Mouse (Mus musculus): ENCODE results near the gene Ltbp1. TPM values are rescaled to one million over a fixed set of nuclear protein-coding genes. Genes with fewer than 3 reads are reported as not detected.

Ltbp1 gene
- total RNA-seq, 2 experiments from 2014 or later = 8.2 to 8.4 TPM

DNA sequence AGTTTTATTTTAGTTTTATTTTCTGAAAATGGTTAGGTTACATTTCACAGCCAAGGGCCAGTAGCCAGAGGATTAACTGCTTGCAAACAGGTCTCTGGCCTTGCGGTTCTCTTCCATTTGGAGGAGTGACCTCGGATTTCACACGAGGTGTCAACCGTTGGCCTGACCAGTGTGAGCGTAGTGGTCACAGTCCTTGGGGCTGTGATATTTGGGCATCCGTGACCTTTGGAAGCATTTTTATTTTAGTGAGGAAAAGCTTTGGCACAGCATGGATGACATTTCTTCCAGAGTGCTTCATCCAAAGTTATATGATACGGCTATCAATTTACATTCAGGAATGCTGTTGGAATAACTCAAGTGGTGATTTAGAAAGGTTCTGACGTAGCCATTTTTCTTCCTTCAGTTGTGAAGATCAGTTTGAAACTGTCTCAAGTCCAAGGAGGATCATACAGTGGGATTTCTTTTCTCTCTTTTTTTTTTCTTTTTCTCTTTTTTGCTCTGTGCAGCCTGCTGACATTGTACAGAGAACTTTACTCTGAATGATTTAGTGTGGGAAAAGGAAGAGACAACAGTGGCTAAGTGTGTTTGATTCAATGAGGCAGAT, 44.1 kb downstream of the Ltbp1 start:
- intact Hi-C loops (cut with DNase I) = no loop called here
- no peak for DNase-seq (ENCODE audit: low spot score in 2 of 2)

DNA sequence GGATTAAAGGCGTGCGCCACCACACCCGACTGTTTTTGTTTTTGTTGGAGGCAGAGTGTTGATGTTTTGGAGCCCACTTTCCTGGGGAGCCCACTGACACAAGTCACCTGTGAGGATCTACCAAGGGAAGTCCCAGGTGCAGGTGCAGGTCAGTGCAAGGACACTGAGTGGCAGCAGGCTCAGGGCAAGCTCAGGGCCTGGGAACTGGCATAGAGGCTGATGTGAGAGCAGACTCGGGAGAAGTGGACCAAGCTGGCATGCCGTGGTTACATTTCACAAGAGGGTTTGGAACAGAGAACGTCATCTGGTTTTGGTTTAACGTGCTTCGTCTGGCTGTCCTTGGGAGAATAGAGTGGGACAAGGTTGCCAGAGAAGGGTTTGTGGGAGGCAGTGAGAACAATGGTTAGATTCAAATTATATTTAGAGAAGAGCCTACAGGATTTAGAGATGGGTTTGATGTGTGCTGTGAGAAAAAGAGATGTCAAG, 46.1 kb downstream of the Ltbp1 start:
- no peak for DNase-seq (ENCODE audit: low spot score in 2 of 2)
- intact Hi-C loops (cut with DNase I) = no loop called here

DNA sequence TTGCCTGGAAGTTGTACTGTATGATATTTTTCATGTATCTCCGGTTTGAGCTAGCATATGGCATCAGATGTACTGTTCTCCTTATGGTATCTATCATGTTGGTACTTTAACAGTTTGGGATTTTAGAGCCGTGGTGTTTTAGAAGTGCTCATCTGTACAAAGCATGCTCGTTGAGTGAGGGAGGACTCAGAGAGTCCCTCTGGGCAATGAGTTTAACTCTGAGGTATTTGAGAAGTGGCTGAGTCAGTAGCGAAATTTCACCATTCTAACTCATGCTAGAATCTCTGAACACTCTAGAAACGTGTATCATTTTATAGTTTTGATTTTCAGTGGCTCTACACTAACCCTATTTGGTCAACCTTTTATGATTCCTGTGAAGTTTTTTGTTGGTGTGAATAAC, 49.9 kb downstream of the Ltbp1 start:
- intact Hi-C loops (cut with DNase I) = no loop called here
- no peak for DNase-seq (ENCODE audit: low spot score in 2 of 2)

DNA sequence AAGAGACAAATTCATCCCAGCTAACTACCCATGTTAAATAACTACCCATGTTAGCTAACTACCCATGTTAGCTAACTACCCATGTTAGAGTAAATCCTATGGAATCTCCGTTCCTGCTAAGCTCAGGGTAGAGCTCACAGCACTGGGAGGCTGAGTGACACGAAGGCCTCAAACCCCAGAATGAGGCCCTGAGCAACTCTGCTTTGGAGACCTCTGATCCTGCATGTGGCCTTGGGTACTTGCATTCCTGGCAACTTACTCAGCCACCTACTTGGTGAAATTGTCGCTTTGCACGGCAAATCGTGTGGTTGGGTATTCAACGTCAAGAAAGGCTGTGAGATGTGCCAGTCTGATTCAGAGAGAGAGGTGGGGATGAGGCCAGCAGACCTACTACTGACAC, 50.6 kb downstream of the Ltbp1 start:
- intact Hi-C loops (cut with DNase I) = no loop called here
- no peak for DNase-seq (ENCODE audit: low spot score in 2 of 2)

DNA sequence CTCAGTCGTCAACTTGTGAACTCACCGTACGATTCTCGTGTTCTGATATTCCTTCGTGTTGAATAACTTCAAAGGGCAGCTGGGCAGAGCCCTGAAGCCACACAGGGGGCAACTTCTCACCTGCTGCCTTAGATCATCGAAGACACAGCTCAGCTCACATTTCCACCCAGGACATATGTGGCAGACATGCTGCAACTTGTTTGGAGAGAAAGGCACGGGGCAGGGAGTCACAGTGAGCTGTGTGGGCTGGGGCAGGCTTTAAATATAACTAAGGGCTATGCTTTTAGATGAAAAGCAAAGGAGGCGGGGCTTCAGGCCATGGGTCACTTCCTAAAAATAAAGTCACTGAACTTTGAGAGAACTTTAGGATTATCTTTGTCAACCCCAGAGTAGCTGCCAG, 51.3 kb downstream of the Ltbp1 start:
- DNase-seq (ENCODE audit: low spot score in 2 of 2) = no peak
- intact Hi-C loops (cut with DNase I) = no loop called here

DNA sequence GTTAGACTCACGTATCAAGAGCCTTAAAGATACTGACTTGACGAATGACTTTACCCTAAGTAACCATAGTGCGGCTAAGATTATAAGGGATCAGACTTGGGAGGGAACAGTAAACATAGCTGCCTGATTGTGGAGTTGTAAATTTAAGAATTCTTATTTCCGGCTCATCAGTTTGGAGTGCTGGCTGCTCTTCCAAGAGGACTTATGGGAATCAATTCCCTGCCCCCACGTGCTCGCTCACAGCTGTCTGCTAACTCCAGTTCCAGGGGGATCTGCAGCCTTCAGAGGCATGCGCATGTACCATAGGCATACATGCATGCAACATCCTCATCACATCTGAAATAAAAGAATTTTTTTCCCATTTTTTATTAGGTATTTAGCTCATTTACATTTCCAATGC, 61.0 kb downstream of the Ltbp1 start:
- DNase-seq (ENCODE audit: low spot score in 2 of 2) = no peak
- intact Hi-C loops (cut with DNase I) = no loop called here

DNA sequence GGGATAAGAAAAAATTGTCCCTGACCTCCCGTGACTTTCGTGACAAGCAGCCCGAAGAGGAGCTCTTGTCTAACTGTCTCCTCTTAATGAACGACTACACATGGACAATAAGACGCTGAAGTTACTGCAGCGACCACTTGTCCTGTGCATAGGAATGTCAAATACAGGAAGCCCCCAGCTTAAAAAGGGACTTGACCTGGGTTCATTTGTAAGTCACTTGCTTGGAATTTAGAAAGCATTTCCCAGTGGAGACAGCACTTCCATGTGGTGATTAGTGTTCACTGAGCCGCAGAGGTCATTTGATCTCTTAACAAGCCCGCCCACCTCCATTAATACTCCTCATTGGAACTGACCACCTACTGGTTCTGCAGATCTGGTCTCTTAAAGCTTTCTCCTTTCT, 61.9 kb downstream of the Ltbp1 start:
- DNase-seq (ENCODE audit: low spot score in 2 of 2) = no peak
- intact Hi-C loops (cut with DNase I) = no loop called here

DNA sequence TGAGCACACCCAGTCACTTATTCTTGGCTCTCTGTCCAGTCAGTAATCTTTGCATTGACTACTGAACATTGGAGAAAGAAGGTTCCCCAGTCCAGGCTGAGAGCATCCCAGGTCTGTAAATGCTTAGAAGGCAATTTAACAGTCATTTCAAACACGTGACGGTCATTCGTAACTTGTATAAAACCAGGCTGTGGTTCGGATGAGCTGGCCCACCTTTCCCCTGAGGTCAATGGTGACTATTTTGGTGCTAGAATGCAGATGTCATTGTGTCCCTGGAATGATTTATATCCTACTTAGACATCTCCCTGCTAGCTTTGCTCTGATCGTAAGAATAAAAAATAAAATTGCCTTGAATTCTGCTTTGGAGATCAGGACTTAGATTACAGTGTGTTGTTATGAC, 63.9 kb downstream of the Ltbp1 start:
- intact Hi-C loops (cut with DNase I) = loop anchor here (2.0 kb wide), 1 partner anchor 60 kb away; no protein-coding TSS in a partner anchor
- no peak for DNase-seq (ENCODE audit: low spot score in 2 of 2)

DNA sequence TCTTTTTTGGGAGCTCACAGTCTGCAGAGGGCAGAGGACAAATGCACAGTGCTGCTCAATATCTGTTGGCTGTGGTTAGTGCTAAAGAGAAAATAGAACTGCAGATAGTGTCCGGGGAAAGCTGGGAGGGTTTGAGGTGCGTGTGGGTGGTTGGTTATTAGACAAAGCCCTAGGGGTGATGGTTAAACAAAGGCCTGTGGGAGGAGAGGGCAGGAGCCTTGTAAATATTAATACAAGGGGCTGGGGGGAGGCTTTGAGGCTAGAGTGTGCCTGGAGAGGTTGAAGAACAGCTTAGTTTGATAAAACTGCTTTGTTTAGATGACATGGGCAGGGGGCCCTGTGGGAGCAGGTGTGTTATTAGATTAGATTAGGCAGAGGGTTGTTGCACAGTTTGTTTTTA, 65.8 kb downstream of the Ltbp1 start:
- intact Hi-C loops (cut with DNase I) = no loop called here
- no peak for DNase-seq (ENCODE audit: low spot score in 2 of 2)

DNA sequence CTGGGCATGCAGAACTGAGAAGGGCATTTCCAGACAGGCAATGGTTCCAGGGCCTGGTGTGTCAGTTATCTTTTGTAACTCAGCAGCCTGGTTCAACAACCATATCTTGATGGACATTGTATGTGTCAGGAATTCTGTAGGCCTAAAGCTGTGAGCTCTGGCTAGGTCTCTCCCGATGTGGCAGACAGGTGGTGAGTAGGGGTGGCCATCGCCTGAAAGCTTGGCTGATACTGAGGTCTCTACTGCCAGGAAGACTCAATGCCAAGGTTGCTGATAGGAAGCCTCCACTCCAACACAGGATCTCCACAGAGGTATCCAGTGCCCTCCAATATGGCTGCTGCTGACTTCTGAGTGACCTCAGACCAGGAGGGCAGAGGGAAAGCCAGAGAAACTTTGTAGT, 66.4 kb downstream of the Ltbp1 start:
- no peak for DNase-seq (ENCODE audit: low spot score in 2 of 2)
- intact Hi-C loops (cut with DNase I) = no loop called here

DNA sequence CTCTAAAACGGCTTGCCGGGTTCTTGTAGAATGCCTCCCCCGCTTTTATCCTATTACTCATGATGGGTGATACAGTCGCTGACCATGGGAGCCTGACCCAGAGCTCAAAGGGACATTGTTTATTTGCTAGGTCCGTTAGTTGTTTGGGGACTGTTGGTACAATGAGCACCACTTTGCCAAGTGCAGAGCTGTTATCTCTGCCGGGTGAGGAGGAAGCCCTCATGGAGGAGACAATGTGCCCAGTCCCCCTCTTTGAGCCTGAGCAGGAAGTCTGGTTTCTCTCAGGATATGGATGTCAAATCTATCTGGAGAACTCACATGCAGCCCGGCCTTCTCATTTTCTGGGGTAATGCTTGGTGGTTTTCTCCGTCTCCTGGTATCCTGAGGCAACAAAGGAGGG, 68.5 kb downstream of the Ltbp1 start:
- no peak for DNase-seq (ENCODE audit: low spot score in 2 of 2)
- intact Hi-C loops (cut with DNase I) = no loop called here

DNA sequence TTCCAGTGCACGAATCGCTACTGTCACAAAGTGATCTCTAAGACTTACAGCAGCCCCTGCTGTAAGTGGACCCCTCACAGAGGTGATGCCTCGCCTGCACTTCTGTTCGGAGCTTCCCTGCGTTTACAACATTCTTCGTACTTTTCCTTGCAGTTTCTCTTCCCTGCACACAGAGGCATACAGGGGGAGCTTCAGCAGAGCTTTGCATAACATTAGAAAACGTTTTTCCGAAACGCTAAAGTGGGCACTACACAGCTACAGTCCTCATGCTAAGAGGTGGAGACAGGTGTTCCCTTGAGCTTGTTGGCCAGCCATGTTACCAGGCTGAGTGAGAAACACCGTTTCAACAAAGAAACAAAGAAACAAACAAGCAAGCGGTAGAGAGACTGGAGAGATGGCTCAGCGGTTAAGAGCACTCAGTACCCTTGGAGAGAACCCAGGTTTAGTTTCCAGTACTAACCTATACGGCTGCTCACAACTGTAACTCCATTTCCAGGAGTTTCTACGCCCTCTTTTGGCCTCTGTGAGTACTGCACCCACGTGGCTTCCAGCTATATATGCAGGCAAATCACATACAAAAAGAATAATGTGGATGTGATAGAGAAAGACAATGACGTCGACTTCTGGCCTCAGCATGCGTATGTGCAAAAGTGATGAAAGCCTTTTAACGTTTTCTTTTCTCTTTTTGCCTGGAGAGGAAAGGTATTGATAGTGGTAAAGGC, 69.8 kb downstream of the Ltbp1 start:
- intact Hi-C loops (cut with DNase I) = no loop called here
- DNase-seq (ENCODE audit: low spot score in 2 of 2) = peak in 1 of 2 experiments; percentile 22

DNA sequence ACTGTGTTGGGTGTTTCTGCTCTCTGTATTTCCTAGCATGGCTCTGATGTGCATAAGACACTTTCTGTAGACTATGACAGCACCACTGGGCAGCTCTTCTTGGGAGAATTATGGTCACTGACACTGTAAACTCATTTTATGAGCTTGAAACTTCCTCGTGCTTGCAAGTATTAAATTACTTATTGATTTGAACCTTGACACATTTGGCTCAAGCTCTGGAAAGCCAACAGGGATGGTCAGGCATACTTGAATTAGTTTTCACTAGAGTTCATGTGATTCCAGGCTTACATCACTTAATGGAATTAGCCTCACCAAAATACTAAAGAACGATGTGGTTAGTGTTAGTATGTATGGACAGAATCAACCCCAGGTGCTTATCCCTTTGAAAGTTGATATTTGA, 76.0 kb downstream of the Ltbp1 start:
- intact Hi-C loops (cut with DNase I) = loop anchor here (10.0 kb wide), 1 partner anchor 303 kb away; no protein-coding TSS in a partner anchor
- DNase-seq (ENCODE audit: low spot score in 2 of 2) = no peak

DNA sequence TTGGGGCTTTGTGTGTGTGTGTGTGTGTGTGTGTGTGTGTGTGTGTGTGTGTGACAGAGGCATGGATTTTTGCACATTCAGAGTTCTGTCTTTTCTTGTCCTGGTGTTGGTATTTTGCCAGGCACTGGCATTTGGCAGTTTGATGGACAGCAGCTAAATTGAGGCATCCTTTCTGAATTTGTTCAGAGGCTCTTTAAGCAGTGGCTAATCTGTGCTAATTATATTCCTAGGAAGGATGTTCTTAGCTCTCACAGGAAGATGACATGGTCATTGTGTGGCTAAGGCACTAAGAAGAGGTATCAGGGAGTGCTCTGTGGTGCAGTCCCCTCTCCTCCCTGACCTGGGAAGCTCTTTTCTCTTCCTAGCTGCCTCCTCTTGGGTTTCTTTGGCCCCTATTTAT, 77.1 kb downstream of the Ltbp1 start:
- no peak for DNase-seq (ENCODE audit: low spot score in 2 of 2)
- intact Hi-C loops (cut with DNase I) = loop anchor here (10.0 kb wide), 1 partner anchor 302 kb away; no protein-coding TSS in a partner anchor

DNA sequence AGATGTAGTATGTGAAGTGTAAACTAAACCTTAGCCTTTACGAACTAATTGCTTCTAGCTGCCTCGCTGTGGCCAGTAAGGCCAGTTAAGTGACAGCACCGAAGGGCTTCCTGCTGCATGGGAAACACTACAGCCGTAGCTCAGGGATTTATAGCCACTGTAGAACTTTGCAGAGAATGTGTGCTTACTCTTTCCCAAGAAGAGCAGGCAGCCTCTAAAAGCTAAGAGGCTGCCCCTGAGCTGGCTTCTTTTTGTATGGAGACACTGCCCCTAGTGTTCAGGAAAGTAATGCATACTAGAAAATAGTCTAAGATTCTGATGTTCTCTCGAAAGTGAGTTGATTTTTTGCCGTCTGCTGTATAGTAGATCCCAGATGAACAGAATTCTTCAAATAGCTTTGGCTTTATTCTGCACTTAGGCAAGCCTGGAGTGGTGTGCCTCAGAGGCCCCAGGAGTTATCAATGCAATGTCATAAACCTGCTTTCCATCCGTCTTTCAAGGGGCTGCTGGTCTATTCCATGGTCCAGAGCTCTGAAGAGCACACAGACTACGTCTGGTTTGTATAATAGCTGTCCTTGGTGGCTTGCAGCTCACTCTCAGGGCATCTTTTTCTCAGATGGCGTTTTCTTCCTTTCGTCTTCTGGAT, 82.1 kb downstream of the Ltbp1 start:
- intact Hi-C loops (cut with DNase I) = loop anchor here (5.0 to 10.0 kb wide), 3 partner anchors 275 to 450 kb away; no protein-coding TSS in a partner anchor

DNA sequence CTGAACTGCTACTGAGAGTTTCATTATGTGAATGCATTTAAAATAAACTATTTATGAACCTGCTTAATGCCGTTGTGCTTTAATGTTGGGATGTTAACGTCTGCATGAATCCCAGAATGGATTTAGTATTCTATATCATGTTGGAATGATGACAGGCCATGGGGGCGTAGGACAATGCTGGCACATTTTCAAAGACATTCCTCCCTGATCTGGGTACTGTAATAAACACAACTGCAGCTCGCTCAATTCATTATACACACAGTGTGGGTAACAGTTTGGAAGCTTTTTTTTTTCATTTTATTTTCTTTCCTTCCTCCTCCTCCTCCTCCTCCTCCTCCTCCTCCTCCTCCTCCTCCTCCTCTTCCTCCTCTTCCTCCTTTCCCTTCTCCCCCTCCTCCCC, 82.9 kb downstream of the Ltbp1 start:
- no peak for DNase-seq (ENCODE audit: low spot score in 2 of 2)
- intact Hi-C loops (cut with DNase I) = loop anchor here (5.0 to 10.0 kb wide), 3 partner anchors 276 to 449 kb away; no protein-coding TSS in a partner anchor

More for the DNA sequence above, 82.1 kb downstream of the Ltbp1 start:
- DNase-seq (ENCODE audit: low spot score in 2 of 2) = peak in 1 of 2 experiments; percentile 10

DNA sequence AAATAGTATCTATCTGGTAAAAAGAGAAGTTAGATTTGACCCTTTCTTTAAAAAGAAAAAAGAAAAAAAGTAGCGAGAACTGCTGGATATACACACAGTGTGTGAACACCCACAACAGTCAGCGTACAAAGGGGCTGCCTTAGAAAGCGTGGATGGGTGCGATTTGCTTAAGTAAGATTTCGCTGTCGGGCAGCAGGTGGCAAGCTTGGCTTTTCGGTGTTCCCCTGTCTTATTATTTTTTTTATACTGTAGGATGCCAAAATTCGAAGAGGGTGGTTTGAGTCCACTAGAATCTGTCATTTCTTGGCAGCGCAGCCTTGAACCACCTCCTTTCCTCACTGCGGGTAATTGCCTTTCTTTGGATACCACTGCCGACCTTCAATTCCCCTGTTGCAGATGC, 83.4 kb downstream of the Ltbp1 start:
- intact Hi-C loops (cut with DNase I) = loop anchor here (5.0 to 10.0 kb wide), 3 partner anchors 276 to 449 kb away; no protein-coding TSS in a partner anchor
- DNase-seq (ENCODE audit: low spot score in 2 of 2) = peak; percentile 45 to 61

DNA sequence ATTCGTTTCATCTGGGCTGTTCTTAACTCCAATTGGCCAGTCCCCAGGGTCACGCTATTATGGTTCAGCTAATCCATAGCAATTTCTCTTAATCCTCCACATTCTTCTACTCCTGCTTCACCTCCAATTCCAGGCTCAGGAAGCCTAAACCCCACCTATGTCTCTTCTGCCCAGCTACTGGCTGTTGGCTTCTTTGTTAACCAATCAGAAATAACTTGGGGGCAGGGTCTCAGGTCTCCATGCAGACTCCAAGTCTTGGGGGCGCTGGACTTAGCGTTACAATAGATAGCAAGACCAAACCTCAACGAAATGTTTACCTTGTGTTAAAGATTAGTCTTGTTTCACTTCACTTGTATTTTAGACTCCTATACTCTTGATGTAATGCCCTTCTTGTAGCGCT, 85.2 kb downstream of the Ltbp1 start:
- intact Hi-C loops (cut with DNase I) = no loop called here
- no peak for DNase-seq (ENCODE audit: low spot score in 2 of 2)

DNA sequence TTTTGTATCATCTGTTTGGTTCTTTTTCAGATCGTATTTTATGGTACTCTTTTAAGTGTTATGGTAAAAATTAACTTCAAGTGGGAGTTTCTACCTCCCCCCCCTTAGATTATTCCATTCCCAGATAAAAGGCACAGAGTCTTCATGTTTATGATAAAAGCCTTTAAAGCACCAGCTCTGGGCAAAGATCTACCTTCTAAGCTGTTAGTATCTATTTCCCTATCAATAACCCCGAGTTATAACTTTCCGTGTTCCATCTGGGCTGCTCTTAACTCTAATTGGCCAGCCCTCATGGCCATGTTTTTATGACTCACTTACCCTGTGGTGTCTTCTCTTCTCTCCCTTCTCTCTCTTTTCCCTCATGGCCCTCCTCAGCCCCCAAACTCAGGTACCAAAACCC, 88.2 kb downstream of the Ltbp1 start:
- DNase-seq (ENCODE audit: low spot score in 2 of 2) = no peak
- intact Hi-C loops (cut with DNase I) = no loop called here

DNA sequence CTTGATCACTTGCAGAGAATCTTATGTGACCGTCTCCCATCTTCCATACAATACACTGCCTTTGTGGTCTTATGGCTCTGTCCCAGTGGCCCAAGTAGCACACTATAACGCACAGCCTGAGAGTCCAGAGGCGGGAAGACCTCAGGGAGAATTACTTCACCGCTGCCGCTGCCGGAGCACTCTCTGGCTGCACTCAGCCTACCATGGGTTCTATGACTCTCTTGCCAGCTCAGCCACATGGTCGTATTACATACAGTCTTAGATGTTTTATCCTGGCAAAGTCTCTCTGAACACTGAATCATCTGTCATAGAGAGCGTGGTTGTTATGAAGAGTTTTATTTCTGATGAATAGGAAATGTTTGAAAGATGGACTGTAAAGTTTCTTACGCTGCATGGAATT, 89.2 kb downstream of the Ltbp1 start:
- intact Hi-C loops (cut with DNase I) = no loop called here

DNA sequence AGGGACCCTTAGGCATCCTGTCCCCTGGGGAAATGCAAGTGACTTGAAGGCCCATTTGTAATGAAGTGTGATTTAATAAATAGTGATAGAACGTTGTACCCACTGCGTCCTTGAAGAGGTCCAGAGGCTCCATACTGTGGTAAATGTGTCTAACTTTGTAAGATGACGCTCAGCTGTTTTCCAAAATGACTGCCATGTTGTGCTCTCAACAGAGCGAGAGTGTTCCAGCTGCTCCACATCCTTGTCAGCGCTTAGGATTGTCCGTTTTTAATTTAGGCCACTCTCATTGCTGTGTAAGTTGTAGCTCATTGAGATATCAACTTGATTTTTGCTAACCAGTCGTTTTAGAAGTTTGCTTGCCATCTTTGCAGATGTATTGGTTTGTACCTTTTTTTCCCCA, 91.4 kb downstream of the Ltbp1 start:
- intact Hi-C loops (cut with DNase I) = no loop called here
- DNase-seq (ENCODE audit: low spot score in 2 of 2) = no peak

More for the DNA sequence above, 89.2 kb downstream of the Ltbp1 start:
- no peak for DNase-seq (ENCODE audit: low spot score in 2 of 2)
